Mouse (Mus musculus) gastrocnemius, adult 8-10 months (tissue): ENCODE measurements around the gene Ppm1l. TPM values are rescaled to one million over a fixed set of nuclear protein-coding genes. Genes with fewer than 3 reads are reported as not detected.

Source experiments
- DNase-seq, 2 experiments: peaks; one replicate each; pipeline ENCODE4 v3.0.0; 2022; ENCODE audit warnings: low spot score in 2 of 2
- total RNA-seq, 4 experiments: library from RNA; stranded (reverse); gene quantifications; 2 replicates each; pipeline ENCODE4 v1.2.4; 2022

Ppm1l gene
- total RNA-seq, 4 experiments from 2014 or later, result 102 to 132 (median 111) TPM

DNA sequence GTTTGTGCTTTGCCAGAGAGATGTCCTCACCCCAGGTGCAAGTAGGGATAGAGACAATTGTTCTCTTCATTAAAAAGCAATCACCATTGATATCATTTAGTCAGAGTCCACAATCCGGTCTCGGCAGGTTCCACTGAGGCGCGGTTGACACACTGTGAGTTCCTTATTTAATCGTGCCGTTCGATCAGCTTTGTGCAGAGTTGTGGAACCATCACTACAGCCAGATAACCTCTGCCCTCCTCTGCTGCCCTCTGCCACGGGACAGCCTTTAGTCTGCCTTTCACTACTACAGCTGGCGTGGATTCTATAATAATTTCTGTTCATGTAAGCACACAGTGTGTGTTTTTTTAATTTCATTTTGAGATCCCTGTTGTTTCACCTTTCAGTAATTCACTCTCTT lies 17.2 kb downstream of the Ppm1l start:
- no peak for DNase-seq

DNA sequence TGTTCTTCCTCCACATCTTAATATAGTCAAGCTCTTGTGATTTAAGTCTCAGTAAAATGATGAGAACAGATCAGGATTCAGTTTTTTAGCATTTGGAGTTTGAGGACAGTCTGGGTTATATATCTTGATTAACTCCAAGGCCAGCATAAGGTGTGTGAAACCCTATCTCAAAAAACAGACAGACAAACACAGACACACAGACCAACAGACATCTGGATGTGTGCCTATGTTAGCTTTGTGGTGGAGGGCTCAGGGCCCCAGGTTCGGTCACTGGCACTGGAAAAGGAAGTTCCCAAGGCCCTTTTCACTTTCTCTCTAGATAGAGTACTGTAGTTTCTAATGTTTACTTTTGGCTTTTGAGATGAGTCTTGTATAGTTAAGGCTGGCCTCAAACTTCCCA lies 23.8 kb downstream of the Ppm1l start:
- DNase-seq, result no peak

DNA sequence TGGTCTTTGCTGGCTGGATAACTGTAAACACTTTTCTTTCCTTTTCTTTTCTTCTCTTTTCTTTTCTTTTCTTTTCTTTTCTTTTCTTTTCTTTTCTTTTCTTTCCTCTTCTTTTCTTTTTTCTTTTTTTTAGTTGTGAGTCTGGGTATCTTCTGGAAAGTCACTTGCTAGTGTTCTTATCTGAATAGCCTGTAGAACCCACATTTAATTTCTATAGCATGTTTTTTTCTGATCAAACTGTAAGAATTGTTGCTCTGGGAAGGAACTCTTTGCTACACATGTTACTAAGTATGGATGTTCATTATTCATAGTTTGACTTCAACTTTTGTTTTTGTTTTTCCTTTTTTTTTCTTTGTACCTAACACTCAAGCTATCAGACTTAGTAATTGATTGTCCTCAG lies 24.3 kb downstream of the Ppm1l start:
- no peak for DNase-seq

DNA sequence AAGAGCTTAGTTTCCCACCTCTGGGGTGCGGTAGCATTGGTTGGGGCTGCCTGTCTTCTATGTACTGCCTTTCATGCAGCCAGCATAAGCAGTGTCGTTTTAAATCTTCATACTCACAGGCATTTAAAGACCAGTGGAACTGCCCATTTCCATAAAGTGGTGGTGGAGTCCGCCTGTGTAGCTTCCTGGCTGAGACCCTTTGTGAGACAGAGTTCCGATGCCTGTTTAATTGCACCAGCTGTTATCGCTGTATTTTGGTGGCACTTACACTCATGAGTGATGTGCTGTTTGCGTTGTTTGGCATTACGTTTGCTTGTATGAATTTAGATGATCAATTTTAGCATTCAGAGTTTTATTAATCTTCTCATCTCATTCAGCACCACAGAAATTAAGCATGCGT lies 24.9 kb downstream of the Ppm1l start:
- no peak for DNase-seq

DNA sequence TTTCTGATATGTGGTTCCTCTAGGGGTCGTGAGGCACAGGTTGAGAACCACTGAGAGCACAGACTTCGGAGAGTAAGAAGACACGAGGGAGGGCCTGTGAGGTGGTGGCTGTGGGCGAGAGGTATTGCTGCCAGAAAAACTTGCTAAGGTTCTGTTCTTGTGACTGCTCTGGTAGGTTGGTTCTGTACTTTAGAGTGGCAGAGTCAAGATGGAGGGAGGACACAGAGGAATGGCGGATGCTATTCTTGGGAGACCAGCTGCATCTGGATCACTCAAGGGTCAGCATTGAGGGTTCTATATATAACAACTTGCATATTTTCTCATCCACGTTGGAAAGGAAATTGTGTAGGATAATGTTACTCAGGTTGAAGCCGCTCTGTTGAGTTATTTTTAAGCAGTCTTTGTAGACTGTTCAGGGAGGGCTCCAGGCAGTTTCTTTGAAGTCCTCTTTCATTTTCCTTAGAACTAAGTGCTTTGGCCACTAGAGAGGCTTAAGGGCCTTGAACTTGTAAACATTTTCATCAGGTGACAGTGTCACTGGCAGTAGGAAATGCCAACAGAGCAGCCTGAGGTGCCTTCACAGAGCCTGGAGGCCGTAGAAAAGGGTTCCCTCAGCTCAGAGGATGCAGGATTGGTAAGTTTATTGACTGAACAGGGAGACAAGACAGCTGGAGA lies 25.7 kb downstream of the Ppm1l start:
- DNase-seq, result no peak

DNA sequence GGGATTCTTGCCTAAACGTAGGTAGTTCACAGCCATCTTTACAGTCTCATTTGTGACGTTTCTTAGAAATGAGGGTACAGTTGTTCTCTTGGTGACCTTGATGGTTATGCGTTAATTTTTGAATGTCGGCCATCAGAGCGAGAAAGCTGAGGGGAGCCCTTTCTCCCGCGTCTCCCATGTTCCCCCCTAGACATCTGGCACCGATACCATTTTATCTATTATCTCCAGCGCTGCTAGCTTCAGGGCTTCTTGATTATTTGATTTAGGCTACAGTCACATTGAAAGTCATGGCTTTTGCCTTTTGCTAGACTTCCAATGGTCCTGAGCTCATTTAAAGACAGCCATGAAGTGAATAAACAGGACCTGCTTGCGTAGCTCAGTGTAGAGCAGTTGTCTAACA lies 26.5 kb downstream of the Ppm1l start:
- DNase-seq, result no peak

DNA sequence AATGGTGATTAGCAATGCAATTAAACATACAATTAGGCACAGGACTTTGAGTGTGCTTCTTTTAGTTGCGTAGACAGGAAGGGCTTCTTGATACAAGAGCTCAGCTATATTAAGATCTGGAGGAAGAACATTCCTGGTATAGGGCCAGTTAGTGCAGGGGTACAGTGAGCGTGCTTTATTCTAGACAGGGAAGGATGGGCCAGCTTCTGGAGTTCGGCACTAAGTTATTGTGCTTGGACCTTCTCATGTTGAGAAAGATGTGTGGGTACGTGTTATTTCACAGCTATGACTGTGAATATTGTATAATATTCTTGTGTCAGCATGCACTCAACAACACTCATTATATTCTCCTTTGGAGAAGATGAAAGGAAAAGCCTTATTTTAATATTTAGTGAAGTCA lies 29.9 kb downstream of the Ppm1l start:
- no peak for DNase-seq

DNA sequence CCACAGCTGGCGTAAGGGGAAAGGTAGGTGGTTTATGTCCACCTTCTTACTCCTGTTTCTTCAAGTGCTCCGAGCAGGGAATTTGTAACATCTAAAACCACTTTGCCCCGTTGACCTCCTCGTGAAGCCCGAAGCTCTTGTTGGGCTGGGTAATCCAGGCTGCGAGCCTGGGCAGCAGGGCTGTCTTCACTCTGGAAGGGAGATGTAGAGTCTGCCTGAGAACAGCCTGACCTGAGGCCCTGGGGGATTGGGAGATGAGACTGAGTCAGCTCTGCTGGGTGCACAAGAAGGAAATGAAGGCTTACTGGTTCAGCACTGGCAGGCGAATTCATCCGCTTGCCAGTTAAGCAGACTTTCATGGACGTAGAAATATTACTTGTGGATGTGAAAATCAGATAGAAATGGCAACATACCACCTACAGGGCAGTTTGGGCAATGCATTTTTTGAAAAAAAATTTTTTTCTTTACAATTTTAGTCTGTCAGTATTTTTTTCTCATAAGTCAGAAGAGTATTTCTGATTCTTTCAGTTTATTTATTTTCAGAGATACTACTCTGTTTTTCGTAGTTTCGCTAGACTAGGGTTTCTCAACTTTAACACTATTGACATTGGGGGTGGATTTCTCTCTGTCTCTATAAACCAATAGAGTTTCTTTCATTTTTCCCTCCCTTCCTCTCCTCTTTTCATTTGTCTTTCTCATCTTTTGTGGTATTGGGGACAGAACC lies 31.7 kb downstream of the Ppm1l start:
- DNase-seq, result no peak

DNA sequence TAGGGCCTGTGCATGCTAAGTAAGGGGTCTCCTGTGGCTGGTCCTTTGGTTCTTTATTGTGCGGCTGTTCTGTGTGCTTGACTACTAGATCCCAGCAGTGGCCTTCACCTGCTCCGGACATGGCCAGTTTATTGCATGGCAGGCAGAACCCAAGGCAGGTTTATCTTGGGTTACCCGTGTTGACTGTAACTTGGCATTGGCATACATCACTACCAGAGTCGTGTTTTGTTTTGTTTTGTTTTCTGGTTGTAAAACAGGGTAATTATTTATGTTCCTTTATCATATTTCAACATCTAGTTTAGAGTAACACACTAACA lies 32.2 kb downstream of the Ppm1l start:
- DNase-seq, result no peak

DNA sequence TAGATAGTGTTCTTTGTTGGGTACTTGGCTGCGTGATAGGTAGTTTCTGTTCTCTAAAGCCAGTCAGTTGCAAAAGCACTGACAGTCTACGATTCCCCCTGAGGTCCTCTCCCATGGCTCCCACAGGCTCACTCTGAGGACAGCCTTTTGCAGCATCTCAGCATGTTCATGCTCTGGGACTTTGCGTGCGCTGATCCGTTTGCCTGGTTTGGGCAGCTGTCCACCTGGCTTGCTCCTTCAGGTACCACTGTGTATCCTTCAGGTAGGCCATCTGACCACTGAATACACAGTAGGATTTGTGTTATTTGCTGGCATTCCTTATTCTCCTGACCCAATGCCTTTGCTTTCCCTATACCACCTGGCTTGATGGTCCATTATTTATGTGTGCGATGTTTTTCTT lies 33.3 kb downstream of the Ppm1l start:
- no peak for DNase-seq

DNA sequence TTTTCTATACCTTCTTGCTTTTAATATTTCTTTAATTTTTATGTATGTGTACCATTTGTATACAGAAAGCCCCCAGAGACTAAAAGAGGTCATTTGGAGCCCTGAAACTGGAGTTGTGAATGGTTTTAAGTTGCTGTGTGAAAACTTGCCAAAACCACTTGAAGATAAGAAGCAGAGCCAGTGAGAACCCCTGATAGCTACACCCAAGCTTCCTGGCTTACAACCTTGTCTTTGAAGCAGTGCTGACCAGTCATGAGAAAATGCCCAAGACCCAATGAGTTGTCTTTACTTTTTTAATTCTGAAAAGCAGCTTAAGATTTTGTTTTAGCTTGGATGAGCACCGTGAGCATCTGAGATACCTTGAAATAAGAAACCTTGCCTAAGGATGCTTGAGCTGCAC lies 35.5 kb downstream of the Ppm1l start:
- DNase-seq, result no peak

DNA sequence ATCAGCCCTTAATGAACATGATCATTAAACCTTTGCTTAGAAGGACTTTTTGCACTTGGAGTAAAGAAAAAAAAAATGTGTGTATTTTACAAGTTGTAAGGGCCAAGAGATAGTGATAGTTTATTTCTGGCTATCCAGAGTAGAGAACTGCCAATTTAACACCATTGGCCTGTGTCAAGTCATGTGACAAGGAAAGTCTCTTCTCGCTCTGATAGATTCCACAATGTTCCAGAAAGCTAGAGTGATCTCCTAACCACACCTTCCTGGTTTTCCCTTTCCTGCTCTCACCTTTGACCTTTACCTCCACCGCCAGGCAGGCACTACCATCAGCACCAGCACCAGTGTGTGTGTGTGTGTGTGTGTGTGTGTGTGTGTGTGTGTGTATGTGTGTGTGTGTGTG lies 38.0 kb downstream of the Ppm1l start:
- DNase-seq, result no peak

DNA sequence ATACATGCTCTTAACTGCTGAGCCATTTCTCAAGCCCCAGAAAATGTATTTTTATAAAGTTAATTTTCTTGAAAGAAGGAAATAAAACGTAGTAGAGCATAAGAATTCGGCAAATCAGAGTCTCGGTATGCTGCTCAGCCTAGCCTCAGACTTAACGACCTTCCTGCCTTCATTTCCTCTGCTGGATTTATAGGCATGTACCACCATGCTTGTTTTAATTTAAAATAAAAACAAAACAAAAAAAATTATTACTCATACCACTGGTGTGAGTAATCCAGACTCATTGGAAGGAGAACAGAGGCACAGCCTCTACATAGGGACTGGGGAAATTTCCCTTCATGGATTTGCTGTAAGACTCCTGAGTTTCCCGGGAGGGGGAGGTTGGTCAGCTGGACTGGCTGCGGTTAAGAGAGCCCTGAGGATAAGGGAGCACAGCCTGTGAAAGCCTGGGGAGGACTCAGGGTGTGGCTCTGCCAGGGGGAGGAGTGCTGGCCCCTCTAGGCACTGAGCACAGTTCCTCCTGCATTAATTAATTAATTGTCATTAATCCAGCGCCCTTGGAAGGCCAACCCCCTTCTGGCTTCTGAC lies 39.5 kb downstream of the Ppm1l start:
- DNase-seq, result no peak

DNA sequence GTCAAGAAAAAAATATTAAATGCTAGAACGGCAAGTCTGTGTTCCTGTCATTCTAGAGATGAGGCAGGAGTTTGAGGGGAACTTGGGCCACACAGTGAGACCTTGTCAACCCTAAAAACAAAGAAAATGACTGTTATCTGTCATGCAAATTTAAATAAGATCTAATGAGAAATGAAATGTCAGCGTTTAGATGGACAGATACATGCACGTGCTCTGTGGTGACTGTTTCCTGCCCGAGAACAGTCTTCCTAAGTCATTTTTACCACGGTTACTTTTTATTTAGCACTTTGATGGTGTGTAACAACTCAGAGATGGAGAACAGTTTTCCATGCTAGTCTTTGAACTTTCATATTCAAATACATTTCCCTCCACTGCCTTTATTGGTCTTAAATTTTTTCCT lies 40.1 kb downstream of the Ppm1l start:
- DNase-seq, result no peak

DNA sequence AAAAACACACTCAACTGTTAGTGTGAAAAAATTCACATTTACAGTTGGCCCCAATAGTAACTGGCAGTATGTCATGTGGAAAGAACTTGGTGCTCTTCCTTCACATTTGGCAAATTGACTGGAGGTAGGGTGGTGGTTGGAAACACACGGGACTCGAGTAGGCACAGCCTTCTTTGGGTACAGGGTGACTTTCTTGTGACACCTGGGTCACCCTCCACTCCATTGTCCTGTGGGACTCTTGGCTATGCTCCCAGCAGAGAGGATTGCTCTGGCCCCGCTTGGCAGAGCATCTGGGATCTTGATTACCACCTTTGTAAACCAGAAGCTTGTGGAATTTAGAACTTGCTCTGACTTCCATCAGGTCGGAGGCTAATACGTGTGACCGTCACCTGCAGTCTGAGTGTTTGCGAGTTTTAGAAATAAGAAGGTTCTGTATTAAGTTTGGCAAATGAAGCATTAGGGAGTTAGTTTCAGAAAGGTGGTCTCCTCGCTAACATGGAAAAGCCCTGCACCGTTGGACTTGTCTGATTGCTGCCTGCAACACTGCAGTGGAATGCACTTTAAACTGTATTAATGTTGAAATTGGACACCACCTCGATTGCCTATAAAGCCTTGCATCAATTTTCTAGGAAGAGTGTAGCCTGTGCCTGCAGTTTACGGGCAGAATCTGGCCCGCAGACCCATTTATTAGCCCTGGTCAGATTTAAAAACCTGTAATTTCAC lies 41.4 kb downstream of the Ppm1l start:
- DNase-seq, result no peak

DNA sequence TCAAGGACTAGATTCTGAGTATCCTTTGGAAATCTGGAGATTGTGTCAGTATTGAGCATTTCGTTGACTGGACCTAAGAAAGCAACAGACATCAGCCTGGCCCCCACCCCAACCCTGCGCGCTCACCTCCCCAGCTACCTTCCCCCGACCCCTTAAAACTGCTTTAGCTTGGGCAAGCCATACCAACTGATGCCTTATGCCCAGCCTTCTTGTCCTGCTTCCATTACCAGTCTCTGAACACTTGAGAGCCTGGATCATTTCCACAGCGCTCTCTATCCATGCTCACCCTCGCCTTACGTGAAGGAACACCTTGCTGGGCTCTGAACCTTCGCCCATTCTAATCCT lies 41.9 kb downstream of the Ppm1l start:
- DNase-seq, result no peak

DNA sequence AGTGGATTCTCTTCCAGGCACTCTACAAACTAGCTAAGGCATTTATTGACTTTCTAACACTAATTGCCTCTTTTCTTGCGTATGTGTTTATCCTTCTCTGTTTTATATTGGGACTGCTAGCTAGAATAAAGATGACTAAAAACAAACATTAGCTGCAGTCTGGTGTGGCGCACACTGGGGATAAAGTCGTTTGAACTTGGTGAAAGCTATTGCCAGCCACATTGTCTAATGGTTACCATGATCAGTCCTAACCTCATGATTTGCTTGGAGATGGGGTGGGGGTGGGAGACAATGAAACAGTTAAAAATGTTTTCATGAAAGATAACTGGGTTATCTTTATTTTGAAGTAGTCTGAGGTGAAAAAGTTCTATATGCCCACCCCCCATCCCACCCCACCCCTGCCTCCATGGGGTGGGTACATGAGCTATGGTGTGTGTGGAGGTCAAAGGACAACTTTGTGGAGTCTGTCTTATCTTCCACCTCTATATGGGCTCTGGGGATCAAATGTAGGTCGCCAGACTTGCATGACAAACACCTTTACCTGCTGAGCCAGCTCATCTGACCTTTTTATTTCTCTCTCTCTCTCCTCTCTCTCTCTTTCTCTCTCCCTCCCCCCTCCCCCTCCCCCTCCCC lies 43.7 kb downstream of the Ppm1l start:
- no peak for DNase-seq

DNA sequence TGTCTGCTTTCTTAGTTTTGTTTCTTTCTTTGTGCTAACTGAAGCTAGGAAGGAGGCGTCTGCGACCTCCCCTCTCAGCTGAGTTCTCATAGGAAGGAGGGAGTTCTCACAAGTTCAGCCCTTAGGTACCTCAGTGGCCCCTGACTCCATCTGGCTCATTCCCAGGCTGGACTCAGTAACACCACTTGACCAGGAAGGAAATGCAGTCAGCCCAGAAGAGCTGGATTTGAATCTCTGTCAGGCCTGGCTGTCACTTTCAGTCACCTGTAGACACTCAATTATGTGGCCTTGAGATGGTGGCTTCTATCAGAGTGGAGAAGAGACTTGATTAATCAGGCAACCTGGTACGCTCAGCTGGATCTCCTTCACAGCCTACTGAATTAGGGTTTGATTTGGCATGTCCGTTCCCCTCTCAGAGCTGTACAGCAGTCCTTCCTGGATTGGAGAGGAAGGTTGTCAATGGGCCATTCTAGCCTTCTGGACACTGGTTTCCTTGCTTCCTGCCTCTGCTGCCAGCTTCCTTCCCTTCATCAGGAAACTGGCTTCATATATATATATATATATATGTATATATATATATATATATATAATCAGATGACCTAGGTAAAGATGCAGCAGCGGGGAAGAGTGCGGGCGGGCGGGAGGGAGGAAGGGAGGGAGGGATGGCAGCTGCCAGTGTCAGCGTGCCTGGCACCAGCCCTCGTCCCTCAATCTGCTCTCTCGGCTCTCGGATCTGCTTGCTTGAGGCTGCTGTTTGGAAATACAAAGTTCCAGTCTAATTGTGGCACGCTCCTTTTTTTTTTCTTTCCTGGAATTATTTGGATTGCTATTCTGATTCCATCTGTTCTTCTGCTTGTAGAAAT lies 45.1 kb downstream of the Ppm1l start:
- DNase-seq, result no peak

DNA sequence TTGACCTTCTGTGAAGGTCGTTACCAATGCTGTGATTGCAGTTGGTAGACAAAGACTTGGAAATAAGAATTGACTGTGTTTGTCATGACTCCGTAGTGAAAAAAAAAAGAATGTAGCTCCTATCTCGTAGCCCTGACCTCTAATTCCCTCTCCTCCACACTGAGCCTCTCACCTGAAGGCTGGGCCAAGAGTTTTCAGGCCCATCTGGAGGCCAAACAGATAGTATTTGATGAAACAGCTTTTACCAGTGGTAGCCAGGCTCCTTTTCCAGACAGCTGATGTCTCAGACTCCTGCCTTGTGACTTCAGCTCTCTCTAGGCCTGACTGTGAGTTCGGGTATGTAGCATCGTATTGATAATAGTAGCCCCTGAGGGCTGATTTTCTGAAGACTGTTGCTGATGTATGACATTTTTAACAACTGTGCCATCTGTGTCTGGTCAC lies 45.7 kb downstream of the Ppm1l start:
- DNase-seq, result no peak

DNA sequence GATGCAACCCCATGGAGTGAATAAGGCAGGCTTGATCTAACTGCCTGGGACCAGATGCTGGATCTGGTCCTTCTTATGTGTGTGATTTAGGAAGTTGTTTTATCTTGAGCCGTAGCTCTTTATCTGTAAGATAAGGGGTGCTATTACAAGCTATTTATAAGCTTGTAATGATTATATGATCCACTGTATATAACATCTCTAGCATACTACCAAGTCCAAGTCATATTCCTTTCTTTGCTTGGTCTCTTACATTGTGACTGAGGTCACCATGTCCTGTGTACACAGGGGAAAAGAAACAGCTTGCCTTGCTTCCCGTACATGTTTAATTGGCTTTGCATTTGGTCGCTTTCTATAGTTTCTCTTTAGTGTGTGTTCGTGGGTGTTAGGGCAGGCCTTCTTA lies 46.2 kb downstream of the Ppm1l start:
- DNase-seq, result no peak

DNA sequence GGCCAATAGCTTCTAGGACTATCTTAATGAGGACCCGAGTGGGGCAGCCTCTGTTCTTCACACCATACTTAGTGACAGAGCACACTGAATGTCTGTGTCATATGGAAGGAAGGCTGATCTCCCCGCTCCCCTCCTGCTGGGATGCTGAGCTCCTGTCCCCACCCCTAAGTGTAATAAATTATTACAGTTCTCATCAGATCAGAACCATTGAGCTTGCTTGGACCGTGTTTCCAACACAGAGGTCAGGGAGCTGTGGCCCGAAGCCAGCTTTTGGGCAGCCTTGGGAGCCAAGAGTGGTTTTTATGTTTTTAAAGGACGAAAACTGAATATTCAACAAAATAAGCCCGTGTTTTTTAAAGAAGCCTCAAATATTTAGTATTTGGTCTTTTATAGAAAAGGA lies 47.5 kb downstream of the Ppm1l start:
- DNase-seq, result no peak
